Mouse (Mus musculus): ENCODE measurements around the gene Ms4a12. TPM values are rescaled to one million over a fixed set of nuclear protein-coding genes. Genes with fewer than 3 reads are reported as not detected.

Ms4a12 gene
- not detected for polyA plus RNA-seq (2012; fragmentation: generic; extraction: Trizol)

DNA sequence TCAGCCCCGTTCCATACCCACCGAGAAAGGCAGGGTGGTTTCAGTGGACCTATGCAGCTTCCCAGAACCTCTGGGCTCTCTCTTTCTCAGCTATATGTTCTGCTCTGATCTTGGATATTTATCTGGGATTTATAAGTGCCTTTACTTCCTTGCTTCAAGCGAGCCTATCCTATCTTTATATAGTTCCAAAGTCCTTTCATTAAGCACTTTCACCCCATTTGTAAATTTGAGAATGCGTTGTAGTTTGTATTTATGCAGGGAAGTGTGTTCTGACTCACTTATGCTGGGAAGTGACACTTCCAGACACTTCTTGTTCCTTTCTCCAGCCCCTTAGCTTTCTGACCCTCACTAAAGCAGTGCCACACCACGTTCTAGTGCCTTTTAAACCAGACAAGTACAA is at the start of gene Ms4a12:
TSS of gene Ms4a12 (minus strand) at position 101 of the 400 bp plus-strand sequence.

DNA sequence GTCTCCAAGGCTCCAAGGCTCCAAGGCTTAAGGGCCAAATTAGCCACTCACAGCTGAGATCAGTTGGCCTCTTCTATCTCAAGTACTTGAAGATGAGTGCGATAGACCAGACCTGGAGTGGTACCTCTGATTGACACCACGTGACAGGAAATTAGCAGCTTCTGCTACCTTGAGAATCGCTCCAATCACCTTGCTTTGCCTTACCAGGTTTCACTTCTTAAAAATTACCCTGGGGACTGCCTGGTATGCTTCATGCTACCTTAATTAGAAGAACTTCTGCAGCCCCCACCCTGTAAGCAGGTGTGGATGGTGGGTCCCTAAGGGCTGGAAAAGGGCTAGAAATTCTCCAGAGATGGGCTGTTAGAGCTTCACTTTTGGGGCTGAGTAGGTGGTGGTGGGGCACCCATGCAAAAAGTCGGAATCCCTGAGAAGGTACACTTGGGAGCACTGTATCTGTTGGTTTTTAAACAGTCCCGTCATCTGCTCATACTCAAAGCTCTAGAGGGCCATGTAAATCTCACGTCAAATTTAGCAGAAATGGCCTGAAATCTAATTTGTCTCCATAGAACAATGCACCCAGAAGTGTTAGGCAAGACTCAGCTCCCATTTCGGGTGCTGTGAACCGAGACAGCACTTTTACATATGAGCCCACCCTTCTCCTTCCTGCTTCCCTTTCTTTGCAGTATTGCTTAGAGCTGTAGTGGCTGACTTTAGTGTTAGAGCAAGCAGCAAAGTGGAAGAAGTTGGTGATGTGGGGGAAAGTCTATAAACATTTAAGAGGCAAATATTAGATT is 34.0 kb upstream of the Ms4a12 start, which contains the start of gene Ms4a1:
TSS of gene Ms4a1 (minus strand) at position 190 of the 794 bp plus-strand sequence.

DNA sequence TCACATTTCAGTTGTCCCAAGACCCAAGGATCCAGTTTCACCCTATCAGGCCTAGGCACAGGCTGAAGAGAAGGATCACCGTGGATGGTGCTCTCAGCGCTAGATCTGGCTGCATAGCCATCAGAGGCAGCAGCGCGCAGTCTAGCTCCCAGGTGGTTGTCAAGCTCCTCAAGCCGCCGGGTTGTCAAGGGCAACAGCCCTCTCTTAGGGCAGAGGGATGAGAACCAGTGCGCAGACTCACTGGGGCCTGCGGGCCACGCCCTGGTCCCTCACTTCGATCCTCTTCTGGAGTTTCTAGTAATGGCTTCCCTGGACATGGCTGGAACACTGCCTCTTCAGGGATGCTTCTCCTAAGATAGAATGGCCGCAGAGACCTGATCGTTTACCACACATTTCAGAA is 35.7 kb downstream of the Ms4a12 start, which contains the start of gene Ms4a13:
TSS of gene Ms4a13 (minus strand) at position 192 of the 400 bp plus-strand sequence.

DNA sequence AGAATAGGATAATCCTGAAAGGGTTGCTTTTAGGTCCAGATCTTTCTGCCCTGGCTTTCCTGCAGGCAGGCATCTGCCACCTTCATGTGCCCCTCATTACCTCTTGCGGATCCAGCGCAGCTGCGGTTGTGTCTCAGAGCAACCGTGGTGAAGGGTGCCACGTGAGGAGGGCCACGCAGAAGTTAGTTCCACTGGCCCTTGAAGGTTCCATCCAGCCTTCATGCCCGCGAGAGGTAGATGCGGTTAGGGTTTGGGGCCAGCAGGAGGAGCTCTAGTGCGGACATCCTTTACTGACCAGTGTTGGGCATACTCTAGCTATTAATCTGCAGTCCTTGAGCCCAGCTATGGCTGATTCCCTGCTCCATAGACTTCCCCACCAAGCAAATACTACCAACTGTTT is 67.1 kb downstream of the Ms4a12 start, which contains the start of gene 1700025F22Rik:
TSS of gene 1700025F22Rik (minus strand) at position 149 of the 400 bp plus-strand sequence.

Other genes starting within 250 kb of the Ms4a12 start
- gene Ms4a15, start 239.2 kb downstream of the Ms4a12 start, polyA plus RNA-seq (2012; fragmentation: generic; extraction: Trizol), result not detected
- not detected for gene Ms4a18, start 214.4 kb downstream of the Ms4a12 start, polyA plus RNA-seq (2012; fragmentation: generic; extraction: Trizol)
- gene Ms4a8a, start 151.3 kb downstream of the Ms4a12 start, polyA plus RNA-seq (2012; fragmentation: generic; extraction: Trizol), result not detected
- gene 1700017D01Rik, start 101.6 kb downstream of the Ms4a12 start, polyA plus RNA-seq (2012; fragmentation: generic; extraction: Trizol), result not detected
- not detected for gene 1700025F22Rik, start 67.1 kb downstream of the Ms4a12 start, polyA plus RNA-seq (2012; fragmentation: generic; extraction: Trizol)
- gene Ms4a13, start 35.7 kb downstream of the Ms4a12 start, polyA plus RNA-seq (2012; fragmentation: generic; extraction: Trizol), result not detected
- gene Ms4a1, start 33.8 kb upstream of the Ms4a12 start, polyA plus RNA-seq (2012; fragmentation: generic; extraction: Trizol), result not detected
- gene Ms4a5, start 51.4 kb upstream of the Ms4a12 start, polyA plus RNA-seq (2012; fragmentation: generic; extraction: Trizol), result not detected
- not detected for gene Ms4a14, start 82.0 kb upstream of the Ms4a12 start, polyA plus RNA-seq (2012; fragmentation: generic; extraction: Trizol)
- gene Ms4a7, start 103.7 kb upstream of the Ms4a12 start, polyA plus RNA-seq (2012; fragmentation: generic; extraction: Trizol), result not detected
- gene Ms4a4a, start 143.1 kb upstream of the Ms4a12 start, polyA plus RNA-seq (2012; fragmentation: generic; extraction: Trizol), result not detected
- gene Ms4a4c, start 172.3 kb upstream of the Ms4a12 start, polyA plus RNA-seq (2012; fragmentation: generic; extraction: Trizol), result not detected
- not detected for gene Ms4a4b, start 211.1 kb upstream of the Ms4a12 start, polyA plus RNA-seq (2012; fragmentation: generic; extraction: Trizol)
- gene Ms4a6c, start 236.9 kb upstream of the Ms4a12 start, polyA plus RNA-seq (2012; fragmentation: generic; extraction: Trizol), result not detected

Data from C3H10T1/2 (cell line).